Mouse (Mus musculus): ENCODE measurements around the gene Gm36079.
"Not testable (repeated sequence)": the region's sequence is repeated elsewhere in the genome, so short reads cannot be mapped to it uniquely, and the experiment has no call there.

Gm36079 gene

DNA sequence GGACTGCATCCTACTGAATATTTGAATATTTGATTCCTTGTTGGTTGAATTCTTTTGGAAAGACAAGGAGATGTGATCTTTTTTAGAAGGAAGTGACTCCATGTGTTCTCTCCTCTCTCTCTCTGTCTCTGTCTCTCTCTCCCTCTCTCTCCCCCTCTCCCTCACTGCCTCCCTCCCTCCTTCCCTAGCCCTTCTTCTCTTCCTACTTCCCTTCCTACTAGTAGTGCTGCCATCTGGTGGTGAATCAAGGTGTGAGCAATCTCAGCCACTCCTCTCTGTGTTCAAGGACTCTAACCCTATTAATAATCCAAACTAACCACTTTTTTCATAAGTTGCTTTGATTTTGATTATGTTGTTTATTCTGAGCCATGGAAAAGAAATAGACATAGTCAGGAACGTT is 5.3 kb downstream of the Gm36079 start:
- in situ Hi-C loops (cut with MboI, MseI) = not testable (repeated sequence)

DNA sequence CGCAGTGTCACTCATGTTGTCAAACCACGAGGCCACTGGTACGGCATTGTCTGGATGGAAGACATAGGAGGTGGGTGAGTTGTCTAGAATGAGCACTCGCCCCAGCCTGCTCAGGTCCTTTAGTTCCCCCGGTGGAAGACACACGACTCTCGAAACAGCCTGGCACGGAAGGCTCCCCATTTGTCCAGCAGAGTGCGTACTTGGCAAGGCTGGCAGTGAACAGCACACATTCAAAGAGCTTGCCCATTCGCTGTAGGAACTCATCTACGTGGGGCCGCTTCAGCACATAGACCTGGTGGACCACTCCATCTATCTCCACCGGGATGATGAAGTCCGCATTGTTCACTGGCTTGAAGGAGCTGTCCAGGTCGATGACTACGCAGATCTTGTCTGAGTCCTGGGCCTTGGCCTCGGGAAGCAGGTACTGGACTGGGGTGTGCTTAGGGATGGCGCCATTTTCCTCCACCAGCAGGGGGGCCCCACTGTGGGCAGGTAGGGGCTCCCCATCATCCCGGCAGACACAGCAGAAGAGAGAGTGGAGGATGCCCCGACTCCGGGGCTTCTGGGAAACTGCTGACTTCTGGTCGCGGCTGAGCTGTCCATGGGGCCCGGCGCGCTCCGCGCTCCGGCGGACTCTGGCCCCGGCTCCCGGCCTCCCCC is 11.3 kb downstream of the Gm36079 start:
- in situ Hi-C loops (cut with MboI, MseI) = not testable (repeated sequence)

DNA sequence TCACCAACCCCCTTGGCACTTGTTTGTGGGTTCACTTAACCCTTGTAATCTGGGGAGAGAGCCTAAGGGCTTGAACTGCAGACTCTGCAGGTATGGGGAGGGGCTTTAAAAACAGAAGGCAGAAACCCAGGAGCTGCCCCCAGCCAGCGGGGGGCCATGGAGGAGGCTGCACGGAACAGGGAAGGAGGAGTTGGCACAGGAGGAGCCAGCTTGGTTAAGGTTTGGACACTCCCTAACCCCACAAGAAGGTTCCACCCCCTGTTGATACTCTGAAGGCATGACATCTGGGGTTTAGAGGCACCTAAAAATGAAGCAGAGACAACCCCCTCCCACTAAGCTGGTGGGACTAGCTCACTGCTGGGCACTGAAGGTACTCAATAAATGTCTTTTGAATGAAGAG is 12.8 kb downstream of the Gm36079 start:
- in situ Hi-C loops (cut with MboI, MseI) = loop anchor here in 1 of 2 experiments (5.0 kb wide), 1 partner anchor 38 kb away; the partner anchor contains the start of gene Gm21188

DNA sequence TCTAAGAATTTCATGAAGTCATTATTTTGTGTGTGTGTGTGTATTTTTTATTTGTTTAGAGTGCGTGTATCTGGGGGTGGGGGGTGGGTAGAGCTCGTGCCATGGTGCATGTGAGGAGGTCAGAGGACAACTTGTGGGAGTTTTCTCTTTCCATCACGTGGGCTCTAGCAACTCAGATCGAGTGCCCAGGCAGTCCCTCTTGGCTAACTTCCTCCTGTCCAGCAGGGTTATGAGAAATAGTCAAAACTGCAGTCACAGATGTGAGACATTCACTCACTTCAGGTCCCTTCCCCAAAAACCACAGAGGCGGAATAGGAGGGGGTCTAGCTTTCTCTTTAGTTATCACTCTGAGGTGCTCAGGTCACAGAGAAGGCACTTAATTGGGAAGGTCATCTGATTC is 13.3 kb downstream of the Gm36079 start:
- in situ Hi-C loops (cut with MboI, MseI) = loop anchor here in 1 of 2 experiments (5.0 kb wide), 1 partner anchor 39 kb away; the partner anchor contains the start of gene Gm21188

DNA sequence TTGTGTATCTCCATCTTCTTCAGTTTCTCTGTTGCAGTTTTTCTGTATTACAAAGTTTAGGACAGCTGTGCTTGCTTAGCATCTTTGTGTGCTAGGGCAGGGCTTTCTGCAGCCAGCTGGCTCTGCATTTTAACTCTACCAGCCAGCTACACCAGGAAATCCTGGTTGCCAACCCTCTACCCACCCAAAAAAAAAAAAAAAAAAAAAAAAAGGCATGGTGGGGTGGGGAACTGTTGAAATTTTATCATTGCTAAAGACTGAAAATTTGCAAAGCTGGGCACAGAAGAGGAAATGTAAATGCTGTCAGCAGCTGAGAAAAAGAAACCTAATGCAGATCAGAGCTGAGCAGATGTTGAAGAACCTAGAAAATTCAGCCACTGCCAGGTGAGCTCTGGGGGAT is 16.7 kb downstream of the Gm36079 start:
- in situ Hi-C loops (cut with MboI, MseI) = loop anchor here in 1 of 2 experiments (5.0 kb wide), 1 partner anchor 42 kb away; the partner anchor contains the start of gene Gm21188

DNA sequence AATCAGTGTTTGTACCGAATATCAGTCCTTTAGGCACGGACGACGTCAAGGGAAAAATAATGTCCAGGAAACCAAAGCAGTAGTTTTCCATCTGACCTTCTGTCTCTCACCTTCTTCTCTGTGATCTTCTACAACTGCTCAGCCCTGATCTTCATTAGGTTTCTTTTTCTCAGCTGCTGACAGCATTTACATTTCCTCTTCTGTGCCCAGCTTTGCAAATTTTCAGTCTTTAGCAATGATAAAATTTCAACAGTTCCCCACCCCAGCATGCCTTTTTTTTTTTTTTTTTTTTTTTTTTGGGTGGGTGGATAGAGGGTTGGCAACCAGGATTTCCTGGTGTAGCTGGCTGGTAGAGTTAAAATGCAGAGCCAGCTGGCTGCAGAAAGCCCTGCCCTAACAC is 27.6 kb downstream of the Gm36079 start:
- in situ Hi-C loops (cut with MboI, MseI) = not testable (repeated sequence)

DNA sequence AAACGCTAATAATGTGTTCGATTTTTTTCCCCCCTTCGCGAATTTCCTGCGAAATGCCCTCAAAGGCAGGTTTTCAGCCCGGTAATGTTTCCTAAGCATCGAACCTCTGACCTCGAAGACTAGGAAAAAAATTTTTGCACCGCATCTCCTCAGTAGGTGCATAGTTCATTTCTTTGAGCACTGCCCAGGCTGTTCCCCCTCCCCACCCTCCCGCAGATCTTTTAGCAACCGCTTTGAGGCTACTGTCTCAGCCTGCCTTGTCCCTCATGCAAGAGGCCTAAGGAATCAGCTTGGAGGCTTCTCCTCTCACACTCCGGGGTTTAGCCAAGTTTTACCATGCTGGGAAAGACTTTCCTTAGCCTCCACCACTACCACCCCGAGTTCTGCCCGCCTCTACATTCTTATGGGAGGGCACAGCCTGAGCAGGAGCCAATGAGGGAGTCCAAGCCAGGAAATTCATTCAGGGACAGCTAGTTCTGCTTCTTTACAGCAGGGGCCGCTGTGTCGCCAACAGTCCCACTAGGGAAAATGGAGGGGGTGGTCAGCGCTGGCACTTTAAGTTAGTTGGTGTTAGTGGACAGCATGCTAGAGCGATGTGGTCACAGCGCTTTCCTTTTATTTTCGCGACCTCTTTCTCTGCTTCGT is 28.2 kb downstream of the Gm36079 start:
- in situ Hi-C loops (cut with MboI, MseI) = not testable (repeated sequence)

DNA sequence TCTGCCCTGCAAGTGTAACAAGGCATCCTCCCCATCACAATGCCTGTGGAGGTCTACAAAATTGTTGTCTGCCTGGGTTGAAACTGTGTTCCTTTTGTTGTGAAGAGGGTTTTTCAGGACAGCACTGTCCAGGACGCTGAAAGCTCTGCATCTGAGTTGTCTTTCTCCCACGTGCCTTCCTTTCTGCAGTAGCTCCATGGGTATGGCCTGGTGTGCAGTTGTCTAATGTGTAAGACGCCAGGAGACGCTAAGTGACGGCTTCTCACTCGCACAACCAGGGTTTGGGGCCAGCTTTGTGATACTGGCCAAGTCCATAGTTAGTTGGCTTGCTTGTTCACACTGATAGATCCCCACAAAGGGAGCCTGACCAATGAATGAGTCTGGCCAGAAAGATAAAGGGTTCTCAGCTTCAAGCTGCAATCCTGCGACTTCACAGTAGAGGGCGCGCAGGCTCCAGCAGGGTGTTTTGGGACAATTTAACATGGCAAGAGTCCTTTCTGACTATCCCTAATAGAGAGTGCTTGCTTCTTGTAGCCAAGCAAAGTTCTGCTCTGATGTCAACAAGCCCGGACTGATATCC is 34.8 kb downstream of the Gm36079 start:
- in situ Hi-C loops (cut with MboI, MseI) = not testable (repeated sequence)

DNA sequence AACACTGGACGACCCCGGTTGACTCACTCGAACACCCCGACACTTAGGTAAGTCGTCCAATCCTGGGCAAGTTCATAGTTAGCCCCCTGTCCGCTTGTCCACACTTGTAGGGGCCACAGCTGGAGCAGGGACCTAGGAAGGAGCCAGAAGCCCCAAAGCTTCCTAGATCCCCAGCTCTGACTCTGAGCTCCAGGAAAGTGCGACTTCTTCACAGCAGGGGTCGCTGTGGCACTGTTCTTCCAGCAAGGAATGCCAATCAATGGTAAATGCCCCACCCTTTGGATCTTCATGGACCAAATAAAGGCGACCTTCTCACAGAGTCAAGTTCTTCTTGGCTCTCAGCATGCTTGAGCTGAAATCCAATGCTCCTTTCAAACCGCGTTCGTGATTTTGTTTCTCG is 35.5 kb downstream of the Gm36079 start:
- in situ Hi-C loops (cut with MboI, MseI) = not testable (repeated sequence)
